Mouse (Mus musculus) hematopoietic stem cell, adult 5-6 weeks (primary cell): ENCODE data around the gene Golga2. TPM values are rescaled to one million over a fixed set of nuclear protein-coding genes. Genes with fewer than 3 reads are reported as not detected.

Source experiments
- ATAC-seq, 2 experiments: fragments of 125-278 bp in 1 of 2; replicated peaks in 1 of 2; 2 replicates each; pipeline ENCODE4 v1.8.0; 2016 to 2017; ENCODE audit warnings: inconsistent platforms in 2 of 2, mild to moderate bottlenecking in 2 of 2, moderate number of reproducible peaks in 2 of 2, low read depth in 1 of 2, moderate TSS enrichment in 1 of 2; ENCODE audit not compliant: low FRiP score in 2 of 2, poor library complexity in 2 of 2, severe bottlenecking in 2 of 2, insufficient read depth in 1 of 2, low TSS enrichment in 1 of 2
- total RNA-seq: library from RNA; stranded (forward); fragments of 172-1452, 232-1000 nt; gene quantifications from 2 replicates; pipeline ENCODE4 v1.2.3, GENCODE M21; 2017

The Golga2 gene
- total RNA-seq, 1 experiment from 2014 or later, result 47.3 TPM

GRCm38 (mm10) chr2:32327200-32327599 lies 40.0 kb downstream of the Golga2 start:
- ATAC-seq, result no peak

GRCm38 (mm10) chr2:32328911-32329460 lies 41.8 kb downstream of the Golga2 start:
- no peak for ATAC-seq

GRCm38 (mm10) chr2:32329531-32329930 lies 42.3 kb downstream of the Golga2 start:
- ATAC-seq, result no peak

- ATAC-seq, result no peak
Observed at GRCm38 (mm10) chr2:32332159-32332558, 45.0 kb downstream of the Golga2 start.

- ATAC-seq, result no peak
Observed at GRCm38 (mm10) chr2:32335888-32336287, 48.7 kb downstream of the Golga2 start.

GRCm38 (mm10) chr2:32339912-32340642 lies 52.9 kb downstream of the Golga2 start:
- ATAC-seq, result no peak

GRCm38 (mm10) chr2:32340836-32341633 lies 53.9 kb downstream of the Golga2 start:
- ATAC-seq, result no peak

- no peak for ATAC-seq
Observed at GRCm38 (mm10) chr2:32341634-32341939, 54.4 kb downstream of the Golga2 start.

- no peak for ATAC-seq
Observed at GRCm38 (mm10) chr2:32342039-32342438, 54.9 kb downstream of the Golga2 start.

- ATAC-seq, result no peak
Observed at GRCm38 (mm10) chr2:32342539-32343350, 55.6 kb downstream of the Golga2 start.

- no peak for ATAC-seq
Observed at GRCm38 (mm10) chr2:32343351-32343671, 56.1 kb downstream of the Golga2 start.

GRCm38 (mm10) chr2:32344056-32344455 lies 56.9 kb downstream of the Golga2 start:
- ATAC-seq, result no peak

GRCm38 (mm10) chr2:32344598-32345321 lies 57.6 kb downstream of the Golga2 start:
- no peak for ATAC-seq

GRCm38 (mm10) chr2:32347019-32347418 lies 59.8 kb downstream of the Golga2 start:
- ATAC-seq, result no peak

GRCm38 (mm10) chr2:32348311-32348710 lies 61.1 kb downstream of the Golga2 start:
- ATAC-seq, result no peak

GRCm38 (mm10) chr2:32349625-32350255 lies 62.6 kb downstream of the Golga2 start:
- no peak for ATAC-seq

GRCm38 (mm10) chr2:32350471-32351051 lies 63.4 kb downstream of the Golga2 start:
- no peak for ATAC-seq
